Mouse (Mus musculus) intestine, embryonic 15.5 days (tissue): ENCODE measurements around the gene Ankrd13a. TPM values are rescaled to one million over a fixed set of nuclear protein-coding genes. Genes with fewer than 3 reads are reported as not detected.

Experiments
- polyA plus RNA-seq: library from polyadenylated mRNA; unstranded; fragments of >200 nt; fragmentation: Nextera tagmentation; extraction: Ambion mirVana; gene quantifications from 2 replicates; pipeline ENCODE4 v1.2.1, GENCODE M21; 2015

Gene Ankrd13a
- polyA plus RNA-seq, 1 experiment from 2014 or later, result 55.3 TPM

Other genes with a start within 250 kb of the Ankrd13a start
- 5.1 and 6.2 TPM in 2 replicates for gene Fam222a, start 206.7 kb upstream of the Ankrd13a start, polyA plus RNA-seq
- gene Trpv4, start 116.3 kb upstream of the Ankrd13a start, polyA plus RNA-seq, result 0.92 and 1.0 TPM in 2 replicates
- 99.7 and 103 TPM in 2 replicates for gene Gltp, start 83.7 kb upstream of the Ankrd13a start, polyA plus RNA-seq
- gene Tchp, start 66.9 kb upstream of the Ankrd13a start, polyA plus RNA-seq, result 9.2 and 10.5 TPM in 2 replicates
- 30.7 and 31.7 TPM in 2 replicates for gene Git2, start 840 bp downstream of the Ankrd13a start, polyA plus RNA-seq
- 69.4 and 70.6 TPM in 2 replicates for gene 1500011B03Rik, start 48.8 kb downstream of the Ankrd13a start, polyA plus RNA-seq
- gene 4930519G04Rik, start 79.0 kb downstream of the Ankrd13a start, polyA plus RNA-seq, result not detected in 2 replicates
- gene Gm9936, start 84.0 kb downstream of the Ankrd13a start, polyA plus RNA-seq, result 0.09 and 0.14 TPM in 2 replicates
- gene Oasl2, start 122.3 kb downstream of the Ankrd13a start, polyA plus RNA-seq, result 5.5 and 8.0 TPM in 2 replicates
- gene Oasl1, start 148.6 kb downstream of the Ankrd13a start, polyA plus RNA-seq, result 1.9 and 2.3 TPM in 2 replicates
- gene 2210016L21Rik, start 167.5 kb downstream of the Ankrd13a start, polyA plus RNA-seq, result 51.3 and 62.7 TPM in 2 replicates
- 18.0 and 18.6 TPM in 2 replicates for gene Hnf1a, start 196.4 kb downstream of the Ankrd13a start, polyA plus RNA-seq
- 16.8 and 23.6 TPM in 2 replicates for gene Sppl3, start 236.5 kb downstream of the Ankrd13a start, polyA plus RNA-seq